Mouse (Mus musculus) left cerebral cortex, adult 2 months (tissue): ENCODE measurements around the gene Prr15l. TPM values are rescaled to one million over a fixed set of nuclear protein-coding genes. Genes with fewer than 3 reads are reported as not detected.
A peak's percentile ranks its signal among the peaks of the same experiment; 100 is the strongest.

ENCODE experiments used
- DNase-seq, 2 experiments: peaks; one replicate each; pipeline ENCODE4 v3.0.0; 2021 to 2022; ENCODE audit warnings: low spot score in 2 of 2, mixed read lengths in 1 of 2; ENCODE audit errors: extremely low spot score in 1 of 2
- H3K27ac ChIP-seq: fragments of 200-600 bp; 2 replicates; pipeline ENCODE4 v1.8.1; 2022
- H3K4me3 ChIP-seq: fragments of 200-600 bp; 2 replicates; pipeline ENCODE4 v1.8.1; 2022
- CTCF ChIP-seq: fragments of 200-600 bp; IDR thresholded peaks from 2 replicates; pipeline ENCODE4 v1.8.1; 2022; ENCODE audit warnings: antibody characterized with exemption, mild to moderate bottlenecking, moderate library complexity
- intact Hi-C: fragments of 180-260 bp; cut with DNase I; formaldehyde crosslinking; loops from one replicate; pipeline ENCODE4 v1.15.1; 2025
- total RNA-seq, 2 experiments: library from RNA; stranded (reverse); gene quantifications; 2 replicates each; pipeline ENCODE4 v1.2.3; 2021

The Prr15l gene
- total RNA-seq, 2 experiments from 2014 or later = not detected

GRCm38 (mm10) chr11:96957061-96957805, 29.3 kb downstream of the Prr15l start:
- no peak overlapping the region for H3K4me3 ChIP-seq
- no peak for TF ChIP-seq CTCF
- H3K27ac ChIP-seq = no peak overlapping the region
- DNase-seq = no peak
- intact Hi-C loops = no loop called here

- Histone ChIP-seq H3K4me3 (no peak overlapping the region), H3K27ac (no peak overlapping the region)
- TF ChIP-seq CTCF = peak; percentile 92
- peak; percentile 84 to 91 for DNase-seq
- intact Hi-C loops = loop anchor here (1.0 to 2.0 kb wide), 2 partner anchors 47 to 97 kb away; partner anchors contain the start of gene Cdk5rap3
Measured at GRCm38 (mm10) chr11:96963580-96963979, 35.7 kb downstream of the Prr15l start.

- no peak overlapping the region for H3K27ac ChIP-seq
- intact Hi-C loops = no loop called here
- DNase-seq = no peak
- TF ChIP-seq CTCF = no peak
- H3K4me3 ChIP-seq = no peak overlapping the region
Measured at GRCm38 (mm10) chr11:96966172-96966571, 38.3 kb downstream of the Prr15l start.

- TF ChIP-seq CTCF = no peak
- intact Hi-C loops = no loop called here
- Histone ChIP-seq H3K4me3 (peak overlapping the region; percentile 18), H3K27ac (peak overlapping the region; percentile 65)
- no peak for DNase-seq
Measured at GRCm38 (mm10) chr11:96966914-96967543, 39.1 kb downstream of the Prr15l start.

GRCm38 (mm10) chr11:96967544-96968269, 39.8 kb downstream of the Prr15l start:
- H3K4me3 ChIP-seq = no peak overlapping the region
- TF ChIP-seq CTCF = no peak
- DNase-seq = no peak
- no peak overlapping the region; the same call in 1 of the 2 replicates for H3K27ac ChIP-seq
- intact Hi-C loops = no loop called here

- H3K27ac ChIP-seq = peak overlapping the region; percentile 68; the same call in 1 of the 2 replicates
Measured at GRCm38 (mm10) chr11:96968476-96968875, 40.6 kb downstream of the Prr15l start.

GRCm38 (mm10) chr11:96969280-96969722, 41.4 kb downstream of the Prr15l start:
- intact Hi-C loops = no loop called here
- DNase-seq = no peak
- no peak for TF ChIP-seq CTCF
- Histone ChIP-seq H3K27ac (peak overlapping the region; percentile 68), H3K4me3 (no peak overlapping the region)

More at GRCm38 (mm10) chr11:96968476-96968875, 40.6 kb downstream of the Prr15l start:
- no peak for DNase-seq
- TF ChIP-seq CTCF = no peak
- H3K4me3 ChIP-seq = no peak overlapping the region
- intact Hi-C loops = no loop called here

- H3K27ac ChIP-seq = peak overlapping the region; percentile 68
- no peak overlapping the region for H3K4me3 ChIP-seq
- TF ChIP-seq CTCF = no peak
- intact Hi-C loops = no loop called here
- no peak for DNase-seq
Measured at GRCm38 (mm10) chr11:96969746-96970145, 41.8 kb downstream of the Prr15l start.

GRCm38 (mm10) chr11:96970341-96970740, 42.4 kb downstream of the Prr15l start:
- no peak overlapping the region for H3K4me3 ChIP-seq
- no peak for DNase-seq
- peak overlapping the region; percentile 68 for H3K27ac ChIP-seq
- intact Hi-C loops = no loop called here
- TF ChIP-seq CTCF = no peak

GRCm38 (mm10) chr11:96972906-96973305, 45.0 kb downstream of the Prr15l start:
- no peak for TF ChIP-seq CTCF
- H3K27ac ChIP-seq = peak overlapping the region; percentile 77; the same call in 1 of the 2 replicates
- intact Hi-C loops = no loop called here
- no peak overlapping the region for H3K4me3 ChIP-seq
- no peak for DNase-seq

GRCm38 (mm10) chr11:96973426-96973964, 45.6 kb downstream of the Prr15l start:
- Histone ChIP-seq H3K4me3 (no peak overlapping the region), H3K27ac (peak overlapping the region; percentile 77)
- DNase-seq = no peak
- TF ChIP-seq CTCF = no peak
- intact Hi-C loops = no loop called here
